Mouse (Mus musculus) C2C12 (cell line): Measurements from ENCODE around the gene Gm10320.

Experiments
- CTCF ChIP-seq: IDR thresholded peaks from one replicate; pipeline ENCODE4 v1.5.1; 2011; ENCODE audit not compliant: control insufficient read depth, insufficient read depth, insufficient read length
- MAX ChIP-seq: IDR thresholded peaks from one replicate; pipeline ENCODE4 v1.6.1; 2011; ENCODE audit warnings: mild to moderate bottlenecking, control low read depth

GRCm38 (mm10) chr13:98516985-98517384 is 25.2 kb upstream of the Gm10320 start:
- TF ChIP-seq MAX (no peak), CTCF (no peak)
